9 mouse cellular contexts compared by ENCODE assay signal in genomic region chr2:75150986-75151385, GRCm38 (mm10).
DNase-seq lines count a peak whose midpoint lies in the region; ATAC-seq and TF ChIP-seq lines count a peak whose summit lies in the region.
"Had no signal": no experiment of that assay in that cellular context is flagged by ENCODE, and none has a peak within 500 bp of the region (broad histone marks: within the 10 kb centered on the region; RNA-seq: fewer than 3 reads in every experiment).

No protein-coding gene starts in this region.

- TF ChIP-seq CTCF in liver, postnatal 0 days (IDR thresholded peaks at IDR 0.05; ENCODE audit: low read depth) = peak; percentile 74

- H3K27ac ChIP-seq in midbrain, embryonic 10.5 days (replicated peaks) = no peak overlapping the region
- H3K27ac ChIP-seq in midbrain, embryonic 13.5 days = no peak overlapping the region
- no peak overlapping the region for H3K27ac ChIP-seq in liver, postnatal 0 days (ENCODE audit: low read depth)

- no peak overlapping the region for H3K9ac ChIP-seq in midbrain, embryonic 13.5 days (replicated peaks)
- H3K9ac ChIP-seq in liver, postnatal 0 days (replicated peaks) = no peak overlapping the region

- peaks cover 15% of the 10 kb centered on the region for H3K27me3 ChIP-seq in midbrain, embryonic 10.5 days (ENCODE audit: low read depth, poor library complexity, severe bottlenecking)
- H3K27me3 ChIP-seq in midbrain, embryonic 13.5 days = peaks cover 8% of the 10 kb centered on the region; the same call in 1 of the 2 replicates
- H3K27me3 ChIP-seq in liver, postnatal 0 days (ENCODE audit: insufficient read depth, low read length) = peaks cover 8% of the 10 kb centered on the region; the same call in 1 of the 2 replicates

- H3K4me2 ChIP-seq in midbrain, embryonic 13.5 days (replicated peaks) = no peak overlapping the region
- H3K4me2 ChIP-seq in liver, postnatal 0 days (ENCODE audit: low read depth, low read length) = no peak overlapping the region

- WGBS in midbrain, embryonic 10.5 days = 9% methylated on average over 6 of the region's 6 CpGs
- WGBS in midbrain, embryonic 13.5 days = 8% methylated on average over 6 of the region's 6 CpGs
- WGBS in liver, postnatal 0 days (ENCODE audit: insufficient replicate concordance) = 6% methylated on average over 6 of the region's 6 CpGs

- no peak overlapping the region for H3K4me3 ChIP-seq in midbrain, embryonic 10.5 days
- no peak overlapping the region for H3K4me3 ChIP-seq in midbrain, embryonic 13.5 days (replicated peaks)
- no peak overlapping the region for H3K4me3 ChIP-seq in liver, postnatal 0 days (ENCODE audit: low read depth, low read length)
- H3K4me3 ChIP-seq: megakaryocyte, embryonic 14.5 days had no signal

- no peaks in the 10 kb centered on the region for H3K36me3 ChIP-seq in midbrain, embryonic 10.5 days
- H3K36me3 ChIP-seq in midbrain, embryonic 13.5 days = no peaks in the 10 kb centered on the region
- H3K36me3 ChIP-seq in liver, postnatal 0 days (replicated peaks; ENCODE audit: insufficient read depth, low read length) = no peaks in the 10 kb centered on the region

- DNase-seq in CD4-positive, CD25-positive, alpha-beta regulatory T cell, adult 2 months (ENCODE audit: low read depth, low spot score) = peak; percentile 70
- DNase-seq in midbrain, embryonic 10.5 days (ENCODE audit: low spot score) = peak; percentile 42
- DNase-seq in c-Kit-positive CD71-positive TER-119-positive erythroid progenitor cells, embryonic 14.5 days (ENCODE audit: low spot score) = peak; percentile 25
- peak; percentile 55 for DNase-seq in liver, postnatal 0 days
- peak; percentile 71 for DNase-seq in thymus, postnatal 0 days (ENCODE audit: low spot score)

- no peak for ATAC-seq in CD4-positive, CD25-positive, alpha-beta regulatory T cell, adult 4 months
- no peak for ATAC-seq in midbrain, embryonic 13.5 days
- peak; percentile 61 for ATAC-seq in granulocyte monocyte progenitor cell, adult 5-6 weeks (replicated peaks; ENCODE audit: poor library complexity, severe bottlenecking)
- no peak for ATAC-seq in liver, postnatal 0 days

- no peaks in the 10 kb centered on the region for H3K9me3 ChIP-seq in midbrain, embryonic 10.5 days (replicated peaks)
- H3K9me3 ChIP-seq in midbrain, embryonic 13.5 days = no peaks in the 10 kb centered on the region
- H3K9me3 ChIP-seq in liver, postnatal 0 days (ENCODE audit: low read length) = no peaks in the 10 kb centered on the region
- H3K9me3 ChIP-seq: megakaryocyte, embryonic 14.5 days had no signal

- no peaks in the 10 kb centered on the region for H3K4me1 ChIP-seq in midbrain, embryonic 10.5 days
- no peaks in the 10 kb centered on the region for H3K4me1 ChIP-seq in midbrain, embryonic 13.5 days (replicated peaks)
- H3K4me1 ChIP-seq in liver, postnatal 0 days (ENCODE audit: insufficient read depth) = no peaks in the 10 kb centered on the region
- H3K4me1 ChIP-seq: megakaryocyte, embryonic 14.5 days had no signal

- no peak for TF ChIP-seq EP300 in liver, postnatal 0 days (IDR thresholded peaks at IDR 0.05; ENCODE audit: low read depth)
